Mouse (Mus musculus) midbrain, embryonic 10.5 days (tissue): ENCODE measurements at regions not wholly inside any gene's neighbourhood (a gene's known extent, or its start where the extent isn't known, plus 50 kb on each side); places are given as distances from the start of the nearest gene placed in this dataset.

Experiments used
- DNase-seq: peaks from one replicate; pipeline ENCODE4 v3.0.0-alpha.2; 2017; ENCODE audit warnings: low spot score
- H3K27ac ChIP-seq: fragments of 300-500 bp; sonication (generic); replicated peaks from 2 replicates; pipeline ENCODE4 v1.5.1; 2016; ENCODE audit warnings: mild to moderate bottlenecking
- H3K27me3 ChIP-seq: fragments of 300-500 bp; sonication (generic); 2 replicates; pipeline ENCODE4 v1.6.1; 2016; ENCODE audit warnings: low read depth, mild to moderate bottlenecking; ENCODE audit not compliant: poor library complexity, severe bottlenecking
- H3K36me3 ChIP-seq: fragments of 300-500 bp; sonication (generic); 2 replicates; pipeline ENCODE4 v1.6.1; 2016; ENCODE audit warnings: mild to moderate bottlenecking, moderate library complexity
- H3K4me1 ChIP-seq: fragments of 300-500 bp; sonication (generic); 2 replicates; pipeline ENCODE4 v1.6.1; 2016
- H3K4me3 ChIP-seq: fragments of 300-500 bp; sonication (generic); 2 replicates; pipeline ENCODE4 v1.5.1; 2016; ENCODE audit warnings: mild to moderate bottlenecking, moderate library complexity
- H3K9me3 ChIP-seq: fragments of 300-500 bp; sonication (generic); replicated peaks from 2 replicates; pipeline ENCODE4 v1.6.1; 2016; ENCODE audit warnings: mild to moderate bottlenecking
- WGBS: fragments of 180-500 bp; shearing (Covaris S2); methylation state at CpG from one replicate; pipeline ENCODE4 v1.1.7; 2016; 5-methylcytosine and 5-hydroxymethylcytosine counted together

GRCm38 (mm10) chr1:57095361-57096247 lies 117.2 kb upstream of the Satb2 start:
- DNase-seq, result peak; percentile 16
- Histone ChIP-seq H3K4me3 (no peak overlapping the region), H3K36me3 (no peaks in the 10 kb centered on the region), H3K4me1 (peaks cover 10% of the 10 kb centered on the region), H3K9me3 (no peaks in the 10 kb centered on the region), H3K27ac (0 out of 2 replicates have a peak overlapping the region, but pooled peaks have one; percentile 23), H3K27me3 (no peaks in the 10 kb centered on the region)
- 76% methylated on average over 18 of the region's 18 CpGs for WGBS

- H3K9me3 ChIP-seq, result no peaks in the 10 kb centered on the region
- H3K36me3 ChIP-seq, result no peaks in the 10 kb centered on the region
- no peaks in the 10 kb centered on the region for H3K27me3 ChIP-seq
- H3K4me1 ChIP-seq, result peaks cover 10% of the 10 kb centered on the region
- no peak overlapping the region for H3K4me3 ChIP-seq
- H3K27ac ChIP-seq, result no peak overlapping the region; the same call in 1 of the 2 replicates
- no peak for DNase-seq
- WGBS, result 89% methylated on average over 4 of the region's 4 CpGs
These were observed 117.8 kb upstream of the Satb2 start for GRCm38 (mm10) chr1:57096248-57096600.

- H3K9me3 ChIP-seq, result no peaks in the 10 kb centered on the region
- H3K36me3 ChIP-seq, result no peaks in the 10 kb centered on the region
- H3K4me1 ChIP-seq, result peaks cover 10% of the 10 kb centered on the region
- H3K27me3 ChIP-seq, result no peaks in the 10 kb centered on the region
- WGBS, result 84% methylated on average over 8 of the region's 8 CpGs
- no peak for DNase-seq
- no peak overlapping the region; the same call in 1 of the 2 replicates for H3K27ac ChIP-seq
- no peak overlapping the region for H3K4me3 ChIP-seq
These were observed 118.3 kb upstream of the Satb2 start for GRCm38 (mm10) chr1:57096740-57097139.

- Histone ChIP-seq H3K27ac (no peak overlapping the region), H3K4me1 (peaks cover 8% of the 10 kb centered on the region), H3K4me3 (no peak overlapping the region), H3K27me3 (no peaks in the 10 kb centered on the region), H3K36me3 (no peaks in the 10 kb centered on the region), H3K9me3 (no peaks in the 10 kb centered on the region)
- 86% methylated on average over 2 of the region's 2 CpGs for WGBS
- DNase-seq, result no peak
These were observed 122.2 kb upstream of the Satb2 start for GRCm38 (mm10) chr1:57100614-57101013.

- no peaks in the 10 kb centered on the region for H3K36me3 ChIP-seq
- 89% methylated on average over 10 of the region's 10 CpGs for WGBS
- no peak overlapping the region for H3K4me3 ChIP-seq
- DNase-seq, result no peak
- no peak overlapping the region for H3K27ac ChIP-seq
- no peaks in the 10 kb centered on the region for H3K4me1 ChIP-seq
- no peaks in the 10 kb centered on the region for H3K27me3 ChIP-seq
- H3K9me3 ChIP-seq, result 0 out of 2 replicates have a peak, but pooled peaks cover 4% of the 10 kb centered on the region
These were observed 128.9 kb upstream of the Satb2 start for GRCm38 (mm10) chr1:57107308-57107707.

DNA sequence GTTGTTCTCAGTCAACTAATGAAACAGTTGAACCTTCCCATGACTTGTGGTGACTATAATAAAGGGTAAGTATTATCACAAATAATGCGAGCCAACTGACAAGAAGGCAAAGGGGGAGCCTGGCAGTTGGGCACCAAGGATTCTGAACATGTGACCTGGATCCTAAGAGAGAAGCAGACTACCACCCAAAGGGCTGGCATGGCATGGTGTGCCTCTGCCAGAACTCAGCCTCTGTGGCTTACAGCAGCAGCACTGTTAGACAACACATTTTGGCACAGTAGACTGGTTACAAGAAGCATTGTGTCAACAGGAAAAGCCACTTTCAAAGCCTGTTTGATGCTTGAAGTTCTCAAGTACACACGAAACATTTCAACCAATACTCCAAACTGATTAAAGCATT lies 142.2 kb upstream of the Satb2 start:
- H3K36me3 ChIP-seq, result no peaks in the 10 kb centered on the region
- no peak for DNase-seq
- 85% methylated on average over 2 of the region's 2 CpGs for WGBS
- H3K9me3 ChIP-seq, result no peaks in the 10 kb centered on the region
- H3K27ac ChIP-seq, result no peak overlapping the region
- no peaks in the 10 kb centered on the region for H3K27me3 ChIP-seq
- H3K4me3 ChIP-seq, result no peak overlapping the region
- H3K4me1 ChIP-seq, result no peaks in the 10 kb centered on the region

DNA sequence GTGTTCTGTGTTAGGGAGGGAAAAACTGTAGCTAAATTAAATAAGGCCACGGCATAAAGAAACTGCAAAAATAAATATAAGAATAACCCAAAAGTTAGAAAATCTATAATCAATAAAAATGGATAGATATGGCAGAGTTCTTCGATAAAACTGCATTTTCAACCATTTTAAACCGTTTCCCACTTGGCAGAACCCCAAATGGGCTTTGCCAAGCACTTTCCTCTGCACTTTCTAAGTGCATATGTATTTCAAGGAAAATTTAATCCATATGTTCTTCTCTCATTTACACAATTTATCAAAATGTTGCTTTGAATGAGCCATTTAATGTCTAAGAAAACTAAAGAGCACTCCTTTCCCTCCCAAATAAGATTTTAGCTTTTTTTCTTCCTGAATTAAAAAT lies 165.7 kb upstream of the Satb2 start:
- Histone ChIP-seq H3K27me3 (no peaks in the 10 kb centered on the region), H3K4me1 (no peaks in the 10 kb centered on the region), H3K9me3 (no peaks in the 10 kb centered on the region), H3K27ac (no peak overlapping the region), H3K36me3 (no peaks in the 10 kb centered on the region), H3K4me3 (no peak overlapping the region)
- 94% methylated on average over 3 of the region's 3 CpGs for WGBS
- DNase-seq, result no peak

DNA sequence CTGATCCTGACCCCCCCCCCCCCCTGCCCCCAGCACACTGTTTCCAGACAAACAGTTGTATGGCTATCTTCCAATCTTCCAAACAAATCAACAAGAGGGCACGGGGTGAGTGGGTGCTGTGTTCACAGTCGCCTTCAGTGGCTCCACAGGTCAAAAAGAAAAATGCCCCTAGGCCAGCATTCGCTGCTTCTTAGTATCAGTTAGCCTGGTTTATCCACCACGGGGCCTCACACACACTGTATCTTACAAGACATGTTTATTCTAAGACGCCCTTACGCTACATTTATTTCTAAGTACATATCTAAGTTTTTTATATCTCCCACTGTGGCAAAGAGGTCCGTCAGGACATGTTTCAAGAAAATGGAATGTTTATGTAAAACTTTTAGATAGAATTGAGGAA lies 177.4 kb upstream of the Satb2 start:
- Histone ChIP-seq H3K9me3 (no peaks in the 10 kb centered on the region), H3K36me3 (no peaks in the 10 kb centered on the region), H3K27me3 (no peaks in the 10 kb centered on the region), H3K4me1 (no peaks in the 10 kb centered on the region), H3K4me3 (no peak overlapping the region), H3K27ac (no peak overlapping the region)
- WGBS, result 93% methylated on average over 7 of the region's 7 CpGs
- DNase-seq, result no peak

GRCm38 (mm10) chr1:57164443-57164842 lies 186.0 kb upstream of the Satb2 start:
- no peak for DNase-seq
- H3K4me3 ChIP-seq, result no peak overlapping the region
- no peaks in the 10 kb centered on the region for H3K36me3 ChIP-seq
- 97% methylated on average over 1 of the region's 1 CpGs for WGBS
- no peaks in the 10 kb centered on the region for H3K4me1 ChIP-seq
- H3K9me3 ChIP-seq, result no peaks in the 10 kb centered on the region
- no peaks in the 10 kb centered on the region for H3K27me3 ChIP-seq
- H3K27ac ChIP-seq, result no peak overlapping the region

DNA sequence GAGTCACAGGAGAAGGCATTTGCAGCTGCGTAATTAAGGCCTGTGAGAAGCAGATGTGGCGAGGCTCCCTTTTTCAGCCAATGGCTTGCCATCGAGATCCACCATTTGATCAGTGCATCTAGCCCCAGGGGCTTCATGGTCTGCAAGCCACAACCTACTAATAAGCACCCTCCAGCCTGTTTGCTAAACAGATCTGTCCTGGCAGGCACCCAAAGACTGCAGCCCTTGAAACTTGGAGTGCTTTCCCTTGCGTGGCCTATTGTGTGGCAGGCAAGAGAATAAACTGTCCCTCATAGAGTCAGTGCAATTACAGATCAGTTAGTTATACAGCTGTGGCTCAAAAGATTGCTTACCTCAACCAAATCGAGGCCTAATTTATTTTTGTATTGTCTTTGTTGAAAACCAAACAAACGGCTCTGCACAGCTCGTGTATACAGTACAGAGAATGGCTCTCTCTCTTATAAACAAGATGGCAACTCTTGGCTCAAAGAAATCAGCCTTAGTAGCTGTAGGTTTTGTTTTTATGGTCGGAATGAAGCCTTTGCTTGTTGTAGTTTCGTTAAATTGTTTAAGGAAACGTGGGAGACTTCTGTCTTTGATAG lies 195.9 kb upstream of the Satb2 start:
- Histone ChIP-seq H3K27me3 (no peaks in the 10 kb centered on the region), H3K36me3 (no peaks in the 10 kb centered on the region), H3K4me1 (no peaks in the 10 kb centered on the region), H3K9me3 (no peaks in the 10 kb centered on the region), H3K4me3 (no peak overlapping the region), H3K27ac (no peak overlapping the region)
- DNase-seq, result no peak
- WGBS, result 78% methylated on average over 10 of the region's 10 CpGs

GRCm38 (mm10) chr1:57188796-57189319 lies 188.6 kb upstream of the 1700066M21Rik start:
- WGBS, result 88% methylated on average over 5 of the region's 5 CpGs
- H3K4me3 ChIP-seq, result no peak overlapping the region
- H3K36me3 ChIP-seq, result no peaks in the 10 kb centered on the region
- H3K9me3 ChIP-seq, result no peaks in the 10 kb centered on the region
- H3K27me3 ChIP-seq, result no peaks in the 10 kb centered on the region
- H3K4me1 ChIP-seq, result no peaks in the 10 kb centered on the region
- DNase-seq, result no peak
- H3K27ac ChIP-seq, result no peak overlapping the region

- no peak overlapping the region for H3K27ac ChIP-seq
- peak; percentile 38 for DNase-seq
- 72% methylated on average over 6 of the region's 6 CpGs for WGBS
- no peaks in the 10 kb centered on the region for H3K9me3 ChIP-seq
- no peak overlapping the region for H3K4me3 ChIP-seq
- H3K4me1 ChIP-seq, result peaks cover 25% of the 10 kb centered on the region
- H3K27me3 ChIP-seq, result peaks cover 56% of the 10 kb centered on the region
- H3K36me3 ChIP-seq, result no peaks in the 10 kb centered on the region
These were observed 176.1 kb upstream of the 1700066M21Rik start for GRCm38 (mm10) chr1:57201274-57201673.

DNA sequence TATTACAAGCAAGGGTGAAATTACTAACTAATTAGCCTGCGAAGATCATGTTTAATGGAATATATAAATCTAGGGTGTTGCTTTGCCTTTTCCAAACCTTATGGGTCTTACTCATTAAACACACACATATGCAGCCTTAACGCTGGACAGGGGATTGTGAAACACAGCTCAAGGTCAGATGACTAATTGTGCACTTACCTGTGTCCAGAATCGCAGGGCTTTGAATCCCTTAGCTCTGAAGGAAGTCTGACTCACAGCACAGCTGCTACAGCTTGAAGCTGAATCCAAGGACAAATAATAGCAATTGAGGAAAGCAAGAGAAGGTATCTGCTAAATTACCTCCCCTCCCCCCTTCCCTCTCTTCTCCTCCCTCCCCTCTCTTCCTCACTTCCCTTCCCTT lies 173.1 kb upstream of the 1700066M21Rik start:
- 78% methylated on average over 3 of the region's 3 CpGs for WGBS
- Histone ChIP-seq H3K4me1 (peaks cover 25% of the 10 kb centered on the region), H3K36me3 (no peaks in the 10 kb centered on the region), H3K4me3 (no peak overlapping the region), H3K27me3 (peaks cover 86% of the 10 kb centered on the region), H3K9me3 (no peaks in the 10 kb centered on the region), H3K27ac (no peak overlapping the region)
- DNase-seq, result no peak
